Mouse (Mus musculus) hindbrain, embryonic 12.5 days (tissue): Measurements from ENCODE around the gene Asb8. TPM values are rescaled to one million over a fixed set of nuclear protein-coding genes. Genes with fewer than 3 reads are reported as not detected.
A peak's percentile ranks its signal among the peaks of the same experiment; 100 is the strongest.

Experiments
- ATAC-seq: fragments of 200-750 bp; cut with Nextera tagmentation; 2 replicates; pipeline ENCODE4 v1.8.0; 2017; ENCODE audit warnings: moderate TSS enrichment; ENCODE audit not compliant: low FRiP score
- H3K27ac ChIP-seq: fragments of 300-500 bp; sonication (generic); 2 replicates; pipeline ENCODE4 v1.5.1; 2016; ENCODE audit warnings: mild to moderate bottlenecking
- H3K27me3 ChIP-seq: fragments of 300-500 bp; sonication (generic); 2 replicates; pipeline ENCODE4 v1.6.1; 2016; ENCODE audit warnings: mild to moderate bottlenecking
- H3K36me3 ChIP-seq: fragments of 300-500 bp; sonication (generic); 2 replicates; pipeline ENCODE4 v1.6.1; 2016; ENCODE audit warnings: mild to moderate bottlenecking
- H3K4me1 ChIP-seq: fragments of 300-500 bp; sonication (generic); 2 replicates; pipeline ENCODE4 v1.6.1; 2016
- H3K4me2 ChIP-seq: fragments of 300-500 bp; sonication (generic); replicated peaks from 2 replicates; pipeline ENCODE4 v1.6.1; 2016; ENCODE audit warnings: mild to moderate bottlenecking
- H3K4me3 ChIP-seq: fragments of 300-500 bp; sonication (generic); 2 replicates; pipeline ENCODE4 v1.5.1; 2016; ENCODE audit warnings: mild to moderate bottlenecking
- H3K9ac ChIP-seq: fragments of 300-500 bp; sonication (generic); 2 replicates; pipeline ENCODE4 v1.6.1; 2016; ENCODE audit warnings: mild to moderate bottlenecking, moderate library complexity
- H3K9me3 ChIP-seq: fragments of 300-500 bp; sonication (generic); replicated peaks from 2 replicates; pipeline ENCODE4 v1.6.1; 2016; ENCODE audit warnings: mild to moderate bottlenecking
- WGBS: fragments of 180-500 bp; shearing (Covaris S2); methylation state at CpG from one replicate; pipeline ENCODE4 v1.1.7; 2016; 5-methylcytosine and 5-hydroxymethylcytosine counted together
- polyA plus RNA-seq: library from polyadenylated mRNA; unstranded; fragments of >200 nt; fragmentation: Nextera tagmentation; extraction: Ambion mirVana; gene quantifications from 2 replicates; pipeline ENCODE4 v1.2.1, GENCODE M21; 2016

Asb8 gene
- polyA plus RNA-seq, 1 experiment from 2014 or later: 45.1 TPM

GRCm38 (mm10) chr15:98153625-98154024 lies 11.8 kb downstream of the Asb8 start:
- WGBS: 31% methylated on average over 3 of the region's 3 CpGs
- Histone ChIP-seq H3K27me3 (no peaks in the 10 kb centered on the region), H3K4me1 (no peaks in the 10 kb centered on the region), H3K9me3 (no peaks in the 10 kb centered on the region), H3K36me3 (no peaks in the 10 kb centered on the region), H3K4me2 (no peak overlapping the region), H3K9ac (no peak overlapping the region), H3K27ac (no peak overlapping the region), H3K4me3 (no peak overlapping the region)
- ATAC-seq: no peak

- Histone ChIP-seq H3K4me3 (no peak overlapping the region), H3K4me1 (no peaks in the 10 kb centered on the region), H3K27ac (0 out of 2 replicates have a peak overlapping the region, but pooled peaks have one; percentile 48), H3K9ac (no peak overlapping the region), H3K36me3 (no peaks in the 10 kb centered on the region), H3K9me3 (no peaks in the 10 kb centered on the region), H3K4me2 (no peak overlapping the region), H3K27me3 (no peaks in the 10 kb centered on the region)
- 72% methylated on average over 7 of the region's 7 CpGs for WGBS
- ATAC-seq: no peak
These were observed 12.5 kb downstream of the Asb8 start for GRCm38 (mm10) chr15:98152916-98153315.

- no peak for ATAC-seq
- Histone ChIP-seq H3K4me3 (no peak overlapping the region), H3K36me3 (no peaks in the 10 kb centered on the region), H3K4me1 (peaks cover 13% of the 10 kb centered on the region), H3K27ac (no peak overlapping the region), H3K9me3 (no peaks in the 10 kb centered on the region), H3K9ac (no peak overlapping the region), H3K27me3 (no peaks in the 10 kb centered on the region), H3K4me2 (no peak overlapping the region)
- WGBS: 79% methylated on average over 10 of the region's 10 CpGs
These were observed 16.2 kb downstream of the Asb8 start for GRCm38 (mm10) chr15:98149166-98149602.

GRCm38 (mm10) chr15:98148356-98148755 lies 17.1 kb downstream of the Asb8 start:
- Histone ChIP-seq H3K27ac (no peak overlapping the region), H3K4me2 (no peak overlapping the region), H3K27me3 (no peaks in the 10 kb centered on the region), H3K36me3 (no peaks in the 10 kb centered on the region), H3K9ac (no peak overlapping the region), H3K4me1 (peaks cover 13% of the 10 kb centered on the region), H3K9me3 (no peaks in the 10 kb centered on the region), H3K4me3 (no peak overlapping the region)
- no peak for ATAC-seq
- WGBS: 81% methylated on average over 3 of the region's 3 CpGs

- peak overlapping the region; percentile 80 for H3K27ac ChIP-seq
- peak overlapping the region; percentile 97 for H3K4me3 ChIP-seq
- peaks cover 14% of the 10 kb centered on the region for H3K36me3 ChIP-seq
- peak overlapping the region; percentile 89 for H3K4me2 ChIP-seq
- peak overlapping the region; percentile 98 for H3K9ac ChIP-seq
- under 1% methylated on average over 38 of the region's 38 CpGs for WGBS
- ATAC-seq: peak; percentile 98
- peaks cover 13% of the 10 kb centered on the region for H3K4me1 ChIP-seq
- no peaks in the 10 kb centered on the region for H3K9me3 ChIP-seq
- no peaks in the 10 kb centered on the region for H3K27me3 ChIP-seq
These were observed 19.8 kb downstream of the Asb8 start for GRCm38 (mm10) chr15:98145559-98146181.

- H3K4me2 ChIP-seq: peak overlapping the region; percentile 89
- WGBS: 1% methylated on average over 35 of the region's 36 CpGs
- peak overlapping the region; percentile 97 for H3K4me3 ChIP-seq
- H3K27me3 ChIP-seq: no peaks in the 10 kb centered on the region
- H3K9ac ChIP-seq: peak overlapping the region; percentile 98
- H3K36me3 ChIP-seq: peaks cover 17% of the 10 kb centered on the region
- peaks cover 13% of the 10 kb centered on the region for H3K4me1 ChIP-seq
- ATAC-seq: peak; percentile 67
- peak overlapping the region; percentile 80 for H3K27ac ChIP-seq
- no peaks in the 10 kb centered on the region for H3K9me3 ChIP-seq
These were observed 20.4 kb downstream of the Asb8 start for GRCm38 (mm10) chr15:98144861-98145507.

- H3K27me3 ChIP-seq: no peaks in the 10 kb centered on the region
- H3K9ac ChIP-seq: no peak overlapping the region
- H3K4me1 ChIP-seq: peaks cover 13% of the 10 kb centered on the region
- no peak overlapping the region for H3K4me2 ChIP-seq
- H3K27ac ChIP-seq: no peak overlapping the region
- peaks cover 37% of the 10 kb centered on the region for H3K36me3 ChIP-seq
- no peak overlapping the region for H3K4me3 ChIP-seq
- ATAC-seq: no peak
- no peaks in the 10 kb centered on the region for H3K9me3 ChIP-seq
- 82% methylated on average over 10 of the region's 10 CpGs for WGBS
These were observed 22.9 kb downstream of the Asb8 start for GRCm38 (mm10) chr15:98142515-98142914.

- no peak overlapping the region for H3K4me3 ChIP-seq
- H3K4me1 ChIP-seq: peaks cover 9% of the 10 kb centered on the region
- H3K9ac ChIP-seq: no peak overlapping the region
- peaks cover 51% of the 10 kb centered on the region for H3K36me3 ChIP-seq
- H3K9me3 ChIP-seq: no peaks in the 10 kb centered on the region
- WGBS: 86% methylated on average over 5 of the region's 5 CpGs
- ATAC-seq: no peak
- H3K4me2 ChIP-seq: no peak overlapping the region
- H3K27ac ChIP-seq: no peak overlapping the region
- no peaks in the 10 kb centered on the region for H3K27me3 ChIP-seq
These were observed 24.6 kb downstream of the Asb8 start for GRCm38 (mm10) chr15:98140809-98141208.

- Histone ChIP-seq H3K9ac (no peak overlapping the region), H3K4me3 (no peak overlapping the region), H3K27ac (no peak overlapping the region), H3K4me2 (no peak overlapping the region), H3K36me3 (peaks cover 61% of the 10 kb centered on the region), H3K27me3 (no peaks in the 10 kb centered on the region), H3K4me1 (peaks cover 6% of the 10 kb centered on the region), H3K9me3 (no peaks in the 10 kb centered on the region)
- 83% methylated on average over 7 of the region's 7 CpGs for WGBS
- ATAC-seq: no peak
These were observed 25.7 kb downstream of the Asb8 start for GRCm38 (mm10) chr15:98139763-98140162.

GRCm38 (mm10) chr15:98136871-98137270 lies 28.6 kb downstream of the Asb8 start:
- WGBS: 93% methylated on average over 9 of the region's 9 CpGs

GRCm38 (mm10) chr15:98135671-98136070 lies 29.8 kb downstream of the Asb8 start:
- ATAC-seq: no peak
- Histone ChIP-seq H3K4me3 (no peak overlapping the region), H3K9ac (no peak overlapping the region), H3K4me1 (no peaks in the 10 kb centered on the region), H3K9me3 (no peaks in the 10 kb centered on the region), H3K27me3 (no peaks in the 10 kb centered on the region), H3K27ac (no peak overlapping the region), H3K36me3 (peaks cover 87% of the 10 kb centered on the region), H3K4me2 (no peak overlapping the region)
- WGBS: 95% methylated on average over 13 of the region's 13 CpGs

More at GRCm38 (mm10) chr15:98136871-98137270, 28.6 kb downstream of the Asb8 start:
- peaks cover 82% of the 10 kb centered on the region for H3K36me3 ChIP-seq
- no peak overlapping the region for H3K4me2 ChIP-seq
- no peaks in the 10 kb centered on the region for H3K4me1 ChIP-seq
- no peaks in the 10 kb centered on the region for H3K27me3 ChIP-seq
- no peak overlapping the region for H3K9ac ChIP-seq
- no peak overlapping the region for H3K4me3 ChIP-seq
- ATAC-seq: no peak
- no peaks in the 10 kb centered on the region for H3K9me3 ChIP-seq
- H3K27ac ChIP-seq: no peak overlapping the region

GRCm38 (mm10) chr15:98134666-98135065 lies 30.8 kb downstream of the Asb8 start:
- Histone ChIP-seq H3K4me1 (no peaks in the 10 kb centered on the region), H3K27me3 (no peaks in the 10 kb centered on the region)
- 75% methylated on average over 3 of the region's 3 CpGs for WGBS

GRCm38 (mm10) chr15:98134034-98134433 lies 31.4 kb downstream of the Asb8 start:
- H3K9ac ChIP-seq: no peak overlapping the region
- H3K27ac ChIP-seq: no peak overlapping the region
- H3K4me3 ChIP-seq: no peak overlapping the region
- H3K27me3 ChIP-seq: no peaks in the 10 kb centered on the region
- 89% methylated on average over 4 of the region's 4 CpGs for WGBS
- no peak overlapping the region for H3K4me2 ChIP-seq
- peaks cover 88% of the 10 kb centered on the region for H3K36me3 ChIP-seq
- no peaks in the 10 kb centered on the region for H3K9me3 ChIP-seq
- H3K4me1 ChIP-seq: no peaks in the 10 kb centered on the region
- no peak for ATAC-seq

More at GRCm38 (mm10) chr15:98134666-98135065, 30.8 kb downstream of the Asb8 start:
- no peak overlapping the region for H3K27ac ChIP-seq
- no peak overlapping the region for H3K4me3 ChIP-seq
- ATAC-seq: no peak
- peaks cover 91% of the 10 kb centered on the region for H3K36me3 ChIP-seq
- H3K9ac ChIP-seq: no peak overlapping the region
- no peak overlapping the region for H3K4me2 ChIP-seq
- H3K9me3 ChIP-seq: no peaks in the 10 kb centered on the region
